Mouse (Mus musculus) myocyte (in vitro differentiated cells): Measurements from ENCODE around the gene Tldc1. TPM values are rescaled to one million over a fixed set of nuclear protein-coding genes. Genes with fewer than 3 reads are reported as not detected.
A peak's percentile ranks its signal among the peaks of the same experiment; 100 is the strongest.

Experiments used
- H3K27me3 ChIP-seq: one replicate; pipeline ENCODE4 v1.6.1; 2011; ENCODE audit not compliant: control insufficient read depth, insufficient read depth, insufficient read length
- H3K36me3 ChIP-seq: one replicate; pipeline ENCODE4 v1.6.1; 2011; ENCODE audit not compliant: control insufficient read depth, insufficient read depth
- H3K4me2 ChIP-seq: one replicate; pipeline ENCODE4 v1.6.1; 2011; ENCODE audit warnings: low read depth, control low read depth
- H3K4me3 ChIP-seq: one replicate; pipeline ENCODE4 v1.5.1; 2011; ENCODE audit warnings: mild to moderate bottlenecking, control low read depth, moderate library complexity
- H3K79me2 ChIP-seq: one replicate; pipeline ENCODE4 v1.6.1; 2011; ENCODE audit not compliant: control insufficient read depth, insufficient read depth
- H3ac ChIP-seq: one replicate; pipeline ENCODE4 v1.6.1; 2011; ENCODE audit not compliant: control insufficient read depth, insufficient read length
- CEBPB ChIP-seq: IDR thresholded peaks from 2 replicates; pipeline ENCODE4 v1.6.1; 2011; ENCODE audit warnings: mild to moderate bottlenecking, moderate library complexity; ENCODE audit not compliant: poor library complexity, insufficient read depth, severe bottlenecking
- E2F4 ChIP-seq: IDR thresholded peaks from one replicate; pipeline ENCODE4 v1.6.1; 2011; ENCODE audit warnings: mild to moderate bottlenecking, control low read depth, moderate library complexity; ENCODE audit not compliant: insufficient read depth
- MAX ChIP-seq: IDR thresholded peaks from one replicate; pipeline ENCODE4 v1.6.1; 2011; ENCODE audit warnings: low read depth, mild to moderate bottlenecking, control low read depth
- MYOD1 ChIP-seq, 3 experiments: IDR thresholded peaks; one replicate each; pipeline ENCODE4 v1.6.1; 2011; ENCODE audit warnings: control low read depth in 2 of 3, low read depth in 2 of 3, mild to moderate bottlenecking in 2 of 3, moderate library complexity in 1 of 3; ENCODE audit not compliant: insufficient read length in 2 of 3, control insufficient read depth in 1 of 3
- MYOG ChIP-seq, 3 experiments: IDR thresholded peaks; one replicate each; pipeline ENCODE4 v1.6.1; 2011; ENCODE audit warnings: control low read depth in 2 of 3, low read depth in 2 of 3, mild to moderate bottlenecking in 2 of 3; ENCODE audit not compliant: insufficient read length in 2 of 3, control insufficient read depth in 1 of 3, insufficient read depth in 1 of 3
- POLR2A ChIP-seq: IDR thresholded peaks from one replicate; pipeline ENCODE4 v1.6.1; 2011; ENCODE audit warnings: low read depth, mild to moderate bottlenecking, control low read depth, moderate library complexity; ENCODE audit not compliant: insufficient read length
- POLR2AphosphoS2 ChIP-seq: IDR thresholded peaks from one replicate; pipeline ENCODE4 v1.6.1; 2011; ENCODE audit warnings: low read depth, control low read depth; ENCODE audit not compliant: insufficient read length
- REST ChIP-seq: IDR thresholded peaks from one replicate; pipeline ENCODE4 v1.6.1; 2011; ENCODE audit warnings: mild to moderate bottlenecking, control low read depth, moderate library complexity; ENCODE audit not compliant: insufficient read depth, insufficient read length
- SRF ChIP-seq: IDR thresholded peaks from one replicate; pipeline ENCODE4 v1.6.1; 2011; ENCODE audit warnings: low read depth; ENCODE audit not compliant: control insufficient read depth, insufficient read length
- TCF12 ChIP-seq: IDR thresholded peaks from one replicate; pipeline ENCODE4 v1.6.1; 2011; ENCODE audit warnings: mild to moderate bottlenecking, control low read depth; ENCODE audit not compliant: poor library complexity, insufficient read depth, severe bottlenecking
- TCF3 ChIP-seq: IDR thresholded peaks from one replicate; pipeline ENCODE4 v1.6.1; 2011; ENCODE audit warnings: low read depth, control low read depth; ENCODE audit not compliant: insufficient read length
- USF1 ChIP-seq: IDR thresholded peaks from one replicate; pipeline ENCODE4 v1.6.1; 2011; ENCODE audit warnings: low read depth, mild to moderate bottlenecking, control low read depth, moderate library complexity
- polyA plus RNA-seq: library from polyadenylated mRNA; unstranded; fragments of >200 nt; fragmentation: generic; extraction: Trizol; gene quantifications from one replicate; pipeline ENCODE4 v1.2.1, GENCODE M21; 2012; ENCODE audit warnings: missing spikeins

The Tldc1 gene
- polyA plus RNA-seq, 1 experiment: 9.6 TPM

- no peaks in the 10 kb centered on the region for H3K27me3 ChIP-seq
- TF ChIP-seq POLR2A: no peak
- no peak for TF ChIP-seq CEBPB
- no peak for TF ChIP-seq POLR2AphosphoS2
- TF ChIP-seq SRF: no peak
- TF ChIP-seq USF1: no peak
- no peak for TF ChIP-seq TCF12
- TF ChIP-seq MYOD1 (IDR thresholded peaks at IDR 0.05; ENCODE audit: control insufficient read depth in 1 of 3, insufficient read length in 2 of 3, low read depth in 2 of 3): no peak
- no peak for TF ChIP-seq TCF3
- TF ChIP-seq MAX: no peak
- TF ChIP-seq E2F4: no peak
- no peak for TF ChIP-seq MYOG (IDR thresholded peaks at IDR 0.05; ENCODE audit: control insufficient read depth in 1 of 3, insufficient read depth in 1 of 3, insufficient read length in 2 of 3, low read depth in 2 of 3)
- TF ChIP-seq REST: no peak
- no peak overlapping the region for H3K4me3 ChIP-seq
- H3ac ChIP-seq: no peak overlapping the region
- H3K36me3 ChIP-seq: no peaks in the 10 kb centered on the region
- no peak overlapping the region for H3K4me2 ChIP-seq
- peaks cover 20% of the 10 kb centered on the region for H3K79me2 ChIP-seq
Observed at GRCm38 (mm10) chr8:119824100-119824499, 45.9 kb upstream of the Tldc1 start.

GRCm38 (mm10) chr8:119823278-119823677 lies 45.1 kb upstream of the Tldc1 start:
- no peaks in the 10 kb centered on the region for H3K27me3 ChIP-seq
- TF ChIP-seq SRF: no peak
- peak in 1 of 3 experiments; percentile 37 for TF ChIP-seq MYOG (IDR thresholded peaks at IDR 0.05; ENCODE audit: control insufficient read depth in 1 of 3, insufficient read depth in 1 of 3, insufficient read length in 2 of 3, low read depth in 2 of 3)
- TF ChIP-seq MYOD1 (IDR thresholded peaks at IDR 0.05; ENCODE audit: control insufficient read depth in 1 of 3, insufficient read length in 2 of 3, low read depth in 2 of 3): no peak
- no peak overlapping the region for H3K4me3 ChIP-seq
- no peaks in the 10 kb centered on the region for H3K36me3 ChIP-seq
- H3K4me2 ChIP-seq: no peak overlapping the region
- H3K79me2 ChIP-seq: peaks cover 14% of the 10 kb centered on the region
- no peak overlapping the region for H3ac ChIP-seq

DNA sequence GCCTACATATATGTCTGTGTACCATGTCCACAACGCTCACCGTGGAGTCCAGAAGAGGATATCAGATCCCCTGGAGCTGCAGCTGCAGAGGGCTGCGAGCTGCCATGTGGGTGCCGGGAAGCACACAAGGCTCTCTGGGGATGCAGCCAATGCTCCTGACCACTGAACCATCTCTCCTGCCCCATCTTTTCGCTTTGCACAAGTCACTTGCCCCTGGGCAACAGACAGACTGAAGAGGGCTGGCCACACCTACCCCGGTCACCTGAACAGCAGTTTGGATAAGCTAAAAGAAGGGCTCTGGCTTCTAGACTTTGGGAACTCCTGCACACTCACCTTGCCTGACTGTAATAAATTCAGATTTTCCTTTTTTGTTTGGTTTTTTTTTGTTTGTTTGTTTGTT lies 43.5 kb upstream of the Tldc1 start:
- Histone ChIP-seq H3K36me3 (no peaks in the 10 kb centered on the region), H3ac (no peak overlapping the region), H3K79me2 (peaks cover 10% of the 10 kb centered on the region), H3K27me3 (no peaks in the 10 kb centered on the region), H3K4me2 (no peak overlapping the region), H3K4me3 (no peak overlapping the region)
- TF ChIP-seq CEBPB: no peak
- no peak for TF ChIP-seq TCF3
- TF ChIP-seq USF1: no peak
- TF ChIP-seq E2F4: no peak
- TF ChIP-seq MYOG (IDR thresholded peaks at IDR 0.05; ENCODE audit: control insufficient read depth in 1 of 3, insufficient read depth in 1 of 3, insufficient read length in 2 of 3, low read depth in 2 of 3): no peak
- TF ChIP-seq POLR2AphosphoS2: no peak
- no peak for TF ChIP-seq REST
- TF ChIP-seq SRF: no peak
- TF ChIP-seq MYOD1 (IDR thresholded peaks at IDR 0.05; ENCODE audit: control insufficient read depth in 1 of 3, insufficient read length in 2 of 3, low read depth in 2 of 3): no peak
- TF ChIP-seq TCF12: no peak
- no peak for TF ChIP-seq POLR2A
- TF ChIP-seq MAX: no peak

- Histone ChIP-seq H3K4me3 (no peak overlapping the region), H3K36me3 (peaks cover 5% of the 10 kb centered on the region), H3K79me2 (peaks cover 10% of the 10 kb centered on the region), H3ac (no peak overlapping the region), H3K4me2 (peak overlapping the region; percentile 15), H3K27me3 (no peaks in the 10 kb centered on the region)
- TF ChIP-seq POLR2A (no peak), MYOG (IDR thresholded peaks at IDR 0.05; ENCODE audit: control insufficient read depth in 1 of 3, insufficient read depth in 1 of 3, insufficient read length in 2 of 3, low read depth in 2 of 3) (peak in 1 of 3 experiments; percentile 9)
Observed at GRCm38 (mm10) chr8:119819976-119820375, 41.8 kb upstream of the Tldc1 start.

DNA sequence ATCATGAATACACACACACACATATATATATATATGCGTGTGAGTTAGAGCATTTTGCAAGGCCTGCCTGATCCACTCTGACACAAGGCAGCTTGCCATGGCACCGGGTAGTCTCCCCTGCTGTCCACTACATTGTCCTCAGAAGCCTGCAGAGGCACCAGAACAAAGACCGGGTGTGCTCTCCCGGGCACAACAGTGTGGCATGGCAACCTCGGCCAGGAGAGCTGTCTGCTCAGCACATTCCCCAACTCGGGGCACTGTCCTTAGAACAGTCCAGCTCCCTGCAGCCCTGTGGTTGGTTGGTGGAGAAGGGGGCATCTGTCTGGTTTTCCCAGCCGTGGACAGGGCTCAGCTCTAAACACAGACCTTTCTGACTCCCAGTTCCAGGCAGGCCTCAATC lies 41.1 kb upstream of the Tldc1 start:
- Histone ChIP-seq H3K27me3 (no peaks in the 10 kb centered on the region), H3K36me3 (peaks cover 8% of the 10 kb centered on the region), H3K4me3 (no peak overlapping the region), H3ac (no peak overlapping the region), H3K79me2 (peaks cover 15% of the 10 kb centered on the region), H3K4me2 (peak overlapping the region; percentile 15)
- TF ChIP-seq POLR2A (no peak), MYOD1 (IDR thresholded peaks at IDR 0.05; ENCODE audit: control insufficient read depth in 1 of 3, insufficient read length in 2 of 3, low read depth in 2 of 3) (no peak), TCF3 (no peak), E2F4 (no peak), TCF12 (no peak), REST (no peak), MYOG (IDR thresholded peaks at IDR 0.05; ENCODE audit: control insufficient read depth in 1 of 3, insufficient read depth in 1 of 3, insufficient read length in 2 of 3, low read depth in 2 of 3) (no peak), SRF (no peak), MAX (no peak), USF1 (no peak)
